Mouse (Mus musculus) B cell, adult 2 months (primary cell): ENCODE data around the gene Gdap1l1.
"Not testable (repeated sequence)": the region's sequence is repeated elsewhere in the genome, so short reads cannot be mapped to it uniquely, and the experiment has no call there.

Source experiments
- DNase-seq, 2 experiments: peaks; one replicate each; pipeline ENCODE4 v3.0.0; 2022

Gdap1l1 gene

DNA sequence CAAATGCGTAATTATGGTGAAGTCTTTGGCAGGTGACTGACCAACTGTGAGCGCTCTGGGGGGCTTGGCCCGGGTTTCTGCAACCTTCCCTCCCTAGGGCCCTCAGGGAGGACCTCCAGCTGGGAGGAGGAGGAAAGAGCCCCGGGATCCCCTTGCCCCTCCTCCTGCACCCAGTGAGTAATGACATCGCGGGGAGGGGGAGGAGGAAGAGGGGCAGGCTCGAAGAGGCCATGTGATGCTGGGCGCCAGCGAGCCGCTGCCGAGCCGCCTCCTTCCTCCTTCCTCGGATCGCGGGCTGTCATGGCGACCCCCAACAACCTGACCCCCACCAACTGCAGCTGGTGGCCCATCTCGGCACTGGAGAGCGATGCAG is at the start of gene Gdap1l1:
Gene Gdap1l1 (plus strand): TSS at position 231 of the 373 bp plus-strand sequence.
- no peak for DNase-seq

DNA sequence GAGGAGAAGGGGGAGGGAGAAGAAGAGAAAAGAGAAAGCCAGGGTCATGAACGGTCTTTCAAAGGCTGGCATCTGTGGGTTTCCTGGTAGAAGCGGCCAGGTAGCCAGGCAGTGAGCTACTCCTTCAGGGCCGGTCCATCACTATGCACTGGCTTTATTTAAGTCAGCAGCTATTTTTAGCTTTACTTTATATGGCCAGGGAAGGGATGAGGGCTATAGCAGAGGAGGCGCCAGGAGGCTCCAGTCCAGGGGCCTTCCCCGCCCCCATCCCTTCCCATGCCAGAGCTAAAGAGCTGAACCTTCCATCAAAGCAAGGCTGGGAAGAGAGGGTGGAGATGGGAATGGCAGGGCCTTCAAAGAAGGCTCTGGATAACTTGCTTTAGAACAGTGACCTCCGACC is 45.8 kb upstream of the Gdap1l1 start:
- DNase-seq = no peak

DNA sequence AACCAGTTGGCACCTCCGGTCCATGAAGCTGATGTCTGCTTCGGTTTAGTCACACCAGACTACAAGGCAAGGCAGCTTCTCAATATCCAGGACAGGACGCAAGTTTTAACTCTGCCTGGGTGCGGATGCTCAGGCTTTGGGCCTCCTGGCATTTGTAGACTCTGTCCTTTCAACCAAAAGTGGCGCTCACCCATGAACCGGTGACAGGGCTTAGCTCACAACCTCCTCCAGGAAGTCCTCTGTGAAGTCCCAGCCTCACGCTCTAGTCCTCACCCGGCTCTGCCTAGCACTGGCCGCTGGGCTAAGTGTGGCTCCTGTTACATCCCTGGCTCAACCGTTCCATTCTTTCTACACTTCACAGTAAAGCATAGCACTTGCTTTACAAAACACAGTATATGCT is 45.0 kb upstream of the Gdap1l1 start:
- DNase-seq = no peak

- DNase-seq = no peak
Measured at GRCm38 (mm10) chr2:163393976-163394375, 44.3 kb upstream of the Gdap1l1 start.

- DNase-seq = no peak
Measured at GRCm38 (mm10) chr2:163394977-163395376, 43.3 kb upstream of the Gdap1l1 start.

- no peak for DNase-seq
Measured at GRCm38 (mm10) chr2:163397071-163397470, 41.2 kb upstream of the Gdap1l1 start.

- no peak for DNase-seq
Measured at GRCm38 (mm10) chr2:163397905-163398304, 40.4 kb upstream of the Gdap1l1 start, which contains the start of gene Jph2. Gene Jph2 (minus strand): TSS chr2:163397993.

GRCm38 (mm10) chr2:163398770-163399169 is 39.5 kb upstream of the Gdap1l1 start:
- DNase-seq = no peak

DNA sequence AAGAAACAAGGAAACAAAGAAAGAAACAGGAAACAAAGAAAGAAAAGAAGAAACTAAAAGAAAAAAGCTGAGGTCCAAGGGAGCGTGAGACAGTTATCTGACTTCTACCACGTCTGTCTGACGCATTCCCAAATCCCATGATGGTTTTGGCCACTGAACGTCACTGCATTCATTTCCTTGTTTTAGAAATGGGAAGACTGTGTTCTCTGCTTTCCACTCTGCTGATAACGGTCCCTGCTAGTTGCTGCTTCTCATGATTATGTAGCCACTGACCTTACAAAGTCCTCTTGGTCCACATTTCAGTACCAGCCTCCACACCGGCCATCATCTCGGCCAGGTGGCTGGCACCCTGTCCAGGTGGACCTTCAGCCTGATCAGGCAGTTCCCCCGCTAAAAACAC is 39.1 kb upstream of the Gdap1l1 start:
- no peak for DNase-seq

- peak; percentile 78 to 82 for DNase-seq
Measured at GRCm38 (mm10) chr2:163401221-163401620, 37.1 kb upstream of the Gdap1l1 start.

DNA sequence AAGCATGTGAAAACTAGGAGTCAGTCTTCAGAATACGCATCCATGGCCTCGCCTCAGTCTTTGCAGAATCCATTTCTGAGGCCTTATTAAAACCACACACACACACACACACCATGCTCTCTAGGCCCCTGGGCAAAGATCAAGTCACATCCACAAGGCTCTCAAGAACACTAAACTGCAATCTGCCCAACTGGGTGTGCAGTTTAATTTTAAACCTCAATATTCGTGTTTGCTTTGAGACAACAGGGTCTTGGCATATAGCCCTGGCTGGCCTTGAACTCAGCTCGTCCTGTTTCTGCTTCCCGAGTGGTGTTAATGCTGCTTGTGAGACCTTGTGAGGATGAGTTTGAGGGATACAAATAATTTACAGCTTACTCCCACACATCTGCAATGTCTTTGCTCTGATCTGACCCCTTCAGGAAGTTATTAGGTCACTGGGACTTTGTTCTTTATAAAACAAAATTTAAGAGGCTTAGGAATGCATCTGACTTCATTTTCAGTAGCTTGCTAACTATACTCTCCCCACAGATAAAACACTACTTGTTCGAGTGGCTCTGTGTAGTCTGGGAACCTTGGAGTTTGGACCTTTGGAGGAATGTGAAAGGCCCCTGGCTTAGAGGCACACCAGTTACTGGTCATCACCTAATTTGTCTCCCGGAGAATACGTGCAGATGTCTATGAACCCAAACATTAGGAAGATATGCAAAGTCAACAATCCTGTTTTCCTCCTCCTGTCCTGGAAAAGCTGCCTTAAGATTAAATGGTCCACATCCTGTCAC is 34.0 kb upstream of the Gdap1l1 start:
- no peak for DNase-seq

- DNase-seq = no peak
Measured at GRCm38 (mm10) chr2:163410211-163410610, 28.1 kb upstream of the Gdap1l1 start.

GRCm38 (mm10) chr2:163411344-163411743 is 26.9 kb upstream of the Gdap1l1 start:
- not testable (repeated sequence) for DNase-seq

DNA sequence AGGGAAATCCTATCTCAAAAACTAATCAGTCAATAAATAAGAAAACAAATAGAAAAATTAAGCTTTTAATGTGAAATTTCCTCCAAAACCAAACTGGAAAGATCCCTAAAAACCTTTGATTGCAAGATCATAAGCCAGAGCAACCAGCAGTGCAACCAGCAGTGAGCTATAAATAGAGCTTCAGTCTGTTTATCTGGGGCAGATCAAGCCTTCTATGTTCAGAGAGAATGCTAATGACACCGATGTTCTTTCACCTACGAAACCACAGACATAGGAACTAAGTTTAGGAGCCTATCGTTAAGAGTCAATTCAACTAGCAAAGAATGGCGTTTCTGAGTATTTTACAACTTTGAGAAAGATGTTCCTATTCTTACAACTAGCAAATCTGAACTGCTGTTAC is 26.4 kb upstream of the Gdap1l1 start:
- DNase-seq = no peak

- no peak for DNase-seq
Measured at GRCm38 (mm10) chr2:163412419-163412818, 25.9 kb upstream of the Gdap1l1 start.

- DNase-seq = no peak
Measured at GRCm38 (mm10) chr2:163412846-163413590, 25.3 kb upstream of the Gdap1l1 start.

DNA sequence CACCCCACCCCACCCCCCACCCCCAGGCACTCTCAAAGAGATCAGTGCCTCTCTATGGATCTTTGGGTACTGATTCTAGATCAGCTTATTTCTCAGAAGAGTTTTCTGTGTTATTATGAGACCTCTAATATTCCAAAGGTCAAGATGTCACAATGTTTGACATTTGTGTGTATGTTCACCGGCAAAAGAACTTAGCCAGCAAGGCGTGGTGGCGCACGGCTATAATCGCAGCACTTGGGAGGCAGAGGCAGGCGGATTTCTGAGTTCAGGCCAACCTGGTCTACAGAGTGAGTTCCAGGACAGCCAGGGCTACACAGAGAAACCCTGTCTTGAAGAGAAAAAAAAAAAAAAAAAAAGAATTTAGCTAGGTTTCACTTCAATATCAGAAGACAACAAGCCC is 21.2 kb upstream of the Gdap1l1 start:
- DNase-seq = no peak

GRCm38 (mm10) chr2:163417830-163418229 is 20.4 kb upstream of the Gdap1l1 start:
- no peak for DNase-seq

DNA sequence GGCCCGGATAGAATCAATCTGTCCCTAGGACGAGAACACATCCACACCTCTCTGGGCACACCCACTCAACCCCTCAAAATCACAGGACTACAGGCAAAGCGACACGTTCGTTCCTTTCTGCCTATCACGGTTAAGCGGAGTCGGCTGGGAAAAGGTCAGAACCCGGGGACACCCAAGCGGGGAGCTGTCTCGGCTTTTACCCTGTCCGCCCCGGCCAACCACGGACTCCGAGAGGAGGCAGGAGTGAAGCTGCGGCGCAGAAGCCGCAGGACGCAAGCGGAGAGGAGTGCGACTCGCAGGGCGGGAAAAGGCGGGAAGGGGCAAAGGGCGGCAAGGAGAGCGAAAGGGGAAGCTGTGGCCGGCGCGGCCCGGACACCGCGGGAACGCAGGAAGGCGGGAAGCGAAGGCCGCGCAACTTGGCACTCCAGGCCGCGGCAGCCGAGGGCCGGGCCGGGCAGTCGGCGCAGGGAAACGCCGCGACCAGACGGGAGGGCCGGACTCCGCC is 19.4 kb upstream of the Gdap1l1 start:
- DNase-seq = peak in 1 of 2 experiments; percentile 53

GRCm38 (mm10) chr2:163419346-163420045 is 18.8 kb upstream of the Gdap1l1 start:
- DNase-seq = peak; percentile 99

DNA sequence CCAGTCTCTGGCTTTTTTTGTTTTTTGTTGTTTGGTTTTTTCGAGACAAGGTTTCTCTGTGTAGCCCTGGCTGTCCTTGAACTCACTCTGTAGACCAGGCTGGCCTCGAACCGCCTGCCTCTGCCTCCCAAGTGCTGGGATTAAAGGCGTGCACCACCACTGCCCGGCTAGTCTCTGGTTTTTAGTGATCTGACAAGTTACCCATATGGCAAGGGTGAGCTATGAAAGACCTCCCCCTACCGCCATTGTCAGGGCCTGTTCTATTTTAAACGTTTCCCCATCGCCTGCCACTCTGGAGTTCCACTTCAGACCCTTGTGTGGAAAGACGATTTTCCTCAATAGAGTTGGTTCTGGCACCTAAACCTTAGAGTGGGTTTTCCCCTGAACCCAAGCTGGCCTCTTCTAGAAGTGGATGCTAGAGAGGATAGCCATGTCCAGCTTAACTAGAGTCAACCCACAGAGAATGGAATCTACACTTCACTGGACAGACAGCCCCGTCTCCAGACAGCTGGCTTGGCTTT is 17.9 kb upstream of the Gdap1l1 start:
- DNase-seq = peak; percentile 45 to 49

DNA sequence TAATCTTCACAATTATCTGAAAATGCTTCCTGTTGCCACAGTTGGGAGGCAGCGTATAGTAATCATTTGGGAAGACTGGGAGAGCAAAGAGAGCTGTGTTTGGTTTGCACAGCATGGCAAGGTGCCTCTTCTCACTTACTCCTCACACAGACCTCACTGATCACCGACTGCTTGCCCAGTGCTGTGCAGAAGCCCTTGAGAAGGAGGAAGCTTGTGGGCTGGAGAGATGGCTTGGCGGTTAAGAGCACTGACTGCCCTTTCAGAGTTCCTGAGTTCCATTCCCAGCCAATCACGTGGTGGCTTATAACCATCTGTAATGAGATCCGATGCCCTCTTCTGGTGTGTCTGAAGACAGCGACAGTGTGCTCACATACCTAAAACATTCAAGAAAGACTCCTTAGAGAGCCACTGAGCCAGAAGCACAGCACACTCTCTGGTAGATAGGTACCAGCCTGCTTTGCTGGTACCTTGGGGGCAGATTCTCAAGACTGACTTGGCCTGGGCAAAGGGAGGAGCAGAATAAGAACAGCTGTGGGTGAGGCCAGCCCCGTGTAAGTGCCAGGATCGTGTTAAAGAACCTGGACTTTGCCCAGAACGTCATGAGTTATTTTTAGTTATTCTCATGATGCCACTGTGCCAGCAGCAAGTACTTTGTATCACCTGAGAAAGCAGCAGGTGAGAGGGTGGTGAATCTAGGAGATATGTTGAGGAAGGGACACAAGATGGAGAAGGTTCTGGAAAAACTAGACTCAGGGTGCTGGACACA is 15.2 kb upstream of the Gdap1l1 start:
- DNase-seq = no peak
